Mouse (Mus musculus): ENCODE measurements around the gene Pmm1. TPM values are rescaled to one million over a fixed set of nuclear protein-coding genes. Genes with fewer than 3 reads are reported as not detected.
"Not testable (repeated sequence)": the region's sequence is repeated elsewhere in the genome, so short reads cannot be mapped to it uniquely, and the experiment has no call there.

The Pmm1 gene
- polyA plus RNA-seq, 1 experiment from 2014 or later = 62.5 TPM

- peaks cover 21% of the 10 kb centered on the region for H3K4me1 ChIP-seq
- no peak overlapping the region for H3K4me3 ChIP-seq
- H3K9ac ChIP-seq = peak overlapping the region; percentile 2; the same call in 1 of the 2 replicates
- WGBS = 70% methylated on average over 5 of the region's 5 CpGs
- no peaks in the 10 kb centered on the region for H3K27me3 ChIP-seq
- ATAC-seq = no peak
- no peak overlapping the region for H3K4me2 ChIP-seq
- H3K9me3 ChIP-seq (replicated peaks) = no peaks in the 10 kb centered on the region
- no peak overlapping the region; the same call in 1 of the 2 replicates for H3K27ac ChIP-seq
- peaks cover 22% of the 10 kb centered on the region for H3K36me3 ChIP-seq (ENCODE audit: poor library complexity, severe bottlenecking)
Observed at GRCm38 (mm10) chr15:81921255-81921654, 39.5 kb downstream of the Pmm1 start.

- H3K4me1 ChIP-seq = peaks cover 21% of the 10 kb centered on the region
- no peak overlapping the region for H3K4me2 ChIP-seq
- no peak overlapping the region for H3K4me3 ChIP-seq
- H3K27me3 ChIP-seq = no peaks in the 10 kb centered on the region
- no peaks in the 10 kb centered on the region for H3K9me3 ChIP-seq (replicated peaks)
- H3K36me3 ChIP-seq (ENCODE audit: poor library complexity, severe bottlenecking) = peaks cover 28% of the 10 kb centered on the region
- 87% methylated on average over 10 of the region's 10 CpGs for WGBS
- H3K27ac ChIP-seq = no peak overlapping the region; the same call in 1 of the 2 replicates
- ATAC-seq = no peak
- H3K9ac ChIP-seq = 0 out of 2 replicates have a peak overlapping the region, but pooled peaks have one; percentile 2
Observed at GRCm38 (mm10) chr15:81920546-81921217, 40.0 kb downstream of the Pmm1 start.

DNA sequence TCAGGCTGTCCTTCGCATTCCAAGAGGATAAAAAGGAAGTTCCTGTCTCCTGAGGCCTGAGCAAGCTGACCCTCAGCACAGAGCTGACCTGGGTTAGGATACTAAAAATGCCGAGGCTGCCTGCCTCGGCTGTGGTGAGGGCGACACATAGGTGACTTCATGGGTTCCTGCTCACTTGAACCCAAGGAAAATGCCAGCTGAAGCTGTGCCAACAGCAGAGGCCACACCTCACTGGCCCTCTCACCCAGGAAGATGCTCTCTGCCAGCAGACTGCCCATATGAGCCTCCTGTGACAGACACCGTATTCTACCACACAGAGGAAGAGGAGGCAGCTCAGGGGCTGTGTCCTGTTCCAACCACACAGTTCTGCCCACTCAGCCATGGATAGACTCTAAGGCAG is 41.7 kb downstream of the Pmm1 start:
- H3K9ac ChIP-seq = no peak overlapping the region
- 85% methylated on average over 5 of the region's 5 CpGs for WGBS
- no peak overlapping the region for H3K4me2 ChIP-seq
- H3K27ac ChIP-seq = no peak overlapping the region
- H3K9me3 ChIP-seq (replicated peaks) = no peaks in the 10 kb centered on the region
- H3K36me3 ChIP-seq (ENCODE audit: poor library complexity, severe bottlenecking) = peaks cover 44% of the 10 kb centered on the region
- H3K4me3 ChIP-seq = no peak overlapping the region
- no peaks in the 10 kb centered on the region for H3K27me3 ChIP-seq
- peaks cover 6% of the 10 kb centered on the region for H3K4me1 ChIP-seq
- no peak for ATAC-seq

DNA sequence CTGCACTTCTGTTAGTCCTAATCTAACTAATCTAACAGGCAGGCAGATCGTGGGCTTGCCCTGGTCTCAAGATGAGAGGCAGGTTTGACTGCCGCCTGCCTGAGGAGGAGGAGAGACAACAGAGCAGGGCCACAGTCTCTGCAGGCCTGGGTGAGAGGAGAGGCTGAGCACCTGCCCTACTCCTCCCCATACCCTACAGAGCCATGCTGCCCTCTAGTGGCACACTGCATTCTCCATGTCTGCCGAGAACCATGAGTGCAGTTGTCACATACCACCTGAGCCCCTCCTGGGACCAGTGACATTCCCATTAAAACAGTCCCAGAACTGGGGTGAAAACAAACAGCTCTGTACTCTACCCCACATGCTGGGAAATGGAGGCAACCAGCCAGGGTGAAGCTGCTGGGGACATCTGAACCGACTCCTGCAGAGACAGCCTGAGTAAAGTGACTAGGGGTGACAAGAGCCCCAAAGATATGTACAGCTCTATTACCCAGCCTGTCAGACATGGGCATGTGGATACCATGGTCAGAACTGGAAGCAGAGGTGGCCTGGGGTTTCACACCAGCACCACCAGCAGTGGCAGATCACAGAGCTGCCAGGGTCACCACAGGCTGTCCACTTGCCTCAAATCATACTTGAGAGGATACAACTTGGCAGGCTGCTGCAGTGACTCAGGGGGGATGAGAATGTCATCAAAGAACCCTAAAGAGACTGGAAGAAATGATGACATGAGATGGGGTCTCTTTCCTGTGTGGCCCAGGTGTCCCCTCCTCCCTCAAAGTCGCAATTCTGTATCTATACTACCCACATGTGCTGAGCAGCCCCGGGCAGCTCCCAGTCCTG is 42.9 kb downstream of the Pmm1 start:
- no peak overlapping the region for H3K27ac ChIP-seq
- peaks cover 56% of the 10 kb centered on the region for H3K36me3 ChIP-seq (ENCODE audit: poor library complexity, severe bottlenecking)
- no peak overlapping the region for H3K9ac ChIP-seq
- H3K27me3 ChIP-seq = no peaks in the 10 kb centered on the region
- no peak overlapping the region for H3K4me3 ChIP-seq
- 61% methylated on average over 6 of the region's 6 CpGs for WGBS
- H3K9me3 ChIP-seq (replicated peaks) = no peaks in the 10 kb centered on the region
- H3K4me2 ChIP-seq = no peak overlapping the region
- peaks cover 4% of the 10 kb centered on the region; the same call in 1 of the 2 replicates for H3K4me1 ChIP-seq
- ATAC-seq = 0 out of 2 replicates have a peak, but pooled peaks have one; percentile 37

- ATAC-seq = no peak
- 91% methylated on average over 12 of the region's 12 CpGs for WGBS
- H3K9ac ChIP-seq = no peak overlapping the region
- peaks cover 63% of the 10 kb centered on the region for H3K36me3 ChIP-seq (ENCODE audit: poor library complexity, severe bottlenecking)
- H3K4me3 ChIP-seq = no peak overlapping the region
- H3K27me3 ChIP-seq = no peaks in the 10 kb centered on the region
- H3K9me3 ChIP-seq (replicated peaks) = no peaks in the 10 kb centered on the region
- H3K4me2 ChIP-seq = no peak overlapping the region
- H3K4me1 ChIP-seq = peaks cover 4% of the 10 kb centered on the region; the same call in 1 of the 2 replicates
- no peak overlapping the region for H3K27ac ChIP-seq
Observed at GRCm38 (mm10) chr15:81917201-81917600, 43.5 kb downstream of the Pmm1 start.

- no peak for ATAC-seq
- Histone ChIP-seq H3K4me3 (no peak overlapping the region), H3K9ac (no peak overlapping the region), H3K4me1 (no peaks in the 10 kb centered on the region), H3K27ac (no peak overlapping the region), H3K27me3 (no peaks in the 10 kb centered on the region), H3K4me2 (no peak overlapping the region), H3K9me3 (replicated peaks) (no peaks in the 10 kb centered on the region), H3K36me3 (ENCODE audit: poor library complexity, severe bottlenecking) (peaks cover 78% of the 10 kb centered on the region)
- 81% methylated on average over 5 of the region's 5 CpGs for WGBS
Observed at GRCm38 (mm10) chr15:81915663-81916062, 45.1 kb downstream of the Pmm1 start.

- peaks cover 88% of the 10 kb centered on the region for H3K36me3 ChIP-seq (ENCODE audit: poor library complexity, severe bottlenecking)
- 89% methylated on average over 5 of the region's 5 CpGs for WGBS
- no peak overlapping the region for H3K27ac ChIP-seq
- H3K9me3 ChIP-seq (replicated peaks) = no peaks in the 10 kb centered on the region
- no peak overlapping the region for H3K4me2 ChIP-seq
- ATAC-seq = no peak
- no peaks in the 10 kb centered on the region for H3K4me1 ChIP-seq
- no peak overlapping the region for H3K4me3 ChIP-seq
- no peaks in the 10 kb centered on the region for H3K27me3 ChIP-seq
- H3K9ac ChIP-seq = no peak overlapping the region
Observed at GRCm38 (mm10) chr15:81914668-81915067, 46.1 kb downstream of the Pmm1 start.

GRCm38 (mm10) chr15:81912498-81912897 is 48.2 kb downstream of the Pmm1 start:
- no peak overlapping the region for H3K4me2 ChIP-seq
- no peaks in the 10 kb centered on the region for H3K27me3 ChIP-seq
- peaks cover 98% of the 10 kb centered on the region for H3K36me3 ChIP-seq (ENCODE audit: poor library complexity, severe bottlenecking)
- H3K27ac ChIP-seq = no peak overlapping the region
- ATAC-seq = no peak
- H3K9me3 ChIP-seq (replicated peaks) = no peaks in the 10 kb centered on the region
- H3K9ac ChIP-seq = no peak overlapping the region
- no peaks in the 10 kb centered on the region for H3K4me1 ChIP-seq
- WGBS = 85% methylated on average over 2 of the region's 2 CpGs
- no peak overlapping the region for H3K4me3 ChIP-seq

GRCm38 (mm10) chr15:81908767-81909166 is 52.0 kb downstream of the Pmm1 start:
- H3K36me3 ChIP-seq (ENCODE audit: poor library complexity, severe bottlenecking) = peaks cover 98% of the 10 kb centered on the region
- H3K4me2 ChIP-seq, H3K4me1 ChIP-seq: not testable (repeated sequence)

DNA sequence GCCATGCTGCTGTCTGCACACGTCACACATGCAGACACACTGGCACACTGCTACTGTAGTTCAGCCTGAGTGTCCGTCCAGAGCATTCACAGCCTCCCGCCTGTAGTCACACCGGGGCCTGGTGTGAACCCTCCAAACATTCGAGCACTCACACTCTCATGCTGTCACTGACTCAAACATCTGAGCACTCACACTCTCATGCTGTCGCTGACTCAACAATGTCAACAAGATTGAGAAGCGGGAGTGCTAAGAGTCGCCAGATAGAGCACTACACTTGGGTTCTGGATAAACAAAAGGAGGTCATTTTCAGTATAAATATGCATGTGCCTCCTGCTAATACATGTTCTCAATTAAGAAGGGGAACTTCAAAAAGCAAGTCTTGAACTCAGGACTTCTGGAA is 52.8 kb downstream of the Pmm1 start:
- Histone ChIP-seq H3K9me3 (replicated peaks) (no peaks in the 10 kb centered on the region), H3K27me3 (no peaks in the 10 kb centered on the region), H3K36me3 (ENCODE audit: poor library complexity, severe bottlenecking) (peaks cover 98% of the 10 kb centered on the region), H3K4me1 (no peaks in the 10 kb centered on the region), H3K4me2 (no peak overlapping the region), H3K4me3 (no peak overlapping the region), H3K9ac (no peak overlapping the region), H3K27ac (no peak overlapping the region)
- 95% methylated on average over 8 of the region's 8 CpGs for WGBS
- ATAC-seq = no peak

More at GRCm38 (mm10) chr15:81908767-81909166, 52.0 kb downstream of the Pmm1 start:
- not testable (repeated sequence) for H3K4me3 ChIP-seq; H3K9me3 ChIP-seq (replicated peaks); H3K27ac ChIP-seq; H3K9ac ChIP-seq; H3K27me3 ChIP-seq; ATAC-seq
- 92% methylated on average over 4 of the region's 4 CpGs for WGBS

GRCm38 (mm10) chr15:81904939-81905338 is 55.8 kb downstream of the Pmm1 start:
- Histone ChIP-seq H3K27me3 (no peaks in the 10 kb centered on the region), H3K4me1 (no peaks in the 10 kb centered on the region), H3K36me3 (ENCODE audit: poor library complexity, severe bottlenecking) (peaks cover 98% of the 10 kb centered on the region), H3K9ac (no peak overlapping the region), H3K27ac (no peak overlapping the region), H3K9me3 (replicated peaks) (no peaks in the 10 kb centered on the region), H3K4me3 (no peak overlapping the region), H3K4me2 (no peak overlapping the region)
- no peak for ATAC-seq
- WGBS = 34% methylated on average over 2 of the region's 2 CpGs

All from forebrain, embryonic 13.5 days (tissue).